Mouse (Mus musculus) brain, embryonic 14.5 days (tissue): ENCODE results near the gene Igf1r. TPM values are rescaled to one million over a fixed set of nuclear protein-coding genes. Genes with fewer than 3 reads are reported as not detected.
A peak's percentile ranks its signal among the peaks of the same experiment; 100 is the strongest.

Experiments
- DNase-seq: peaks from one replicate; pipeline ENCODE4 v3.0.0-alpha.2; 2011; ENCODE audit warnings: low read depth
- CTCF ChIP-seq: fragments of 200-500 bp; IDR thresholded peaks from 2 replicates; pipeline ENCODE4 v1.5.1; 2012; ENCODE audit warnings: inconsistent platforms, mild to moderate bottlenecking, moderate library complexity, borderline replicate concordance; ENCODE audit not compliant: insufficient read depth, insufficient read length; ENCODE audit errors: extremely low read depth
- POLR2A ChIP-seq: fragments of 200-500 bp; IDR thresholded peaks from 2 replicates; pipeline ENCODE4 v1.6.1; 2012; ENCODE audit warnings: mild to moderate bottlenecking, inconsistent platforms, borderline replicate concordance; ENCODE audit not compliant: poor library complexity, insufficient read depth, insufficient read length, severe bottlenecking; ENCODE audit errors: extremely low read depth
- polyA plus RNA-seq: library from polyadenylated mRNA; depleted of rRNA; stranded (reverse); fragments of >200 nt; gene quantifications from 2 replicates; pipeline ENCODE4 v1.2.3, GENCODE M21; 2012

Gene Igf1r
- polyA plus RNA-seq, 1 experiment, result 40.6 TPM

GRCm38 (mm10) chr7:68209039-68209438 lies 256.4 kb downstream of the Igf1r start:
- TF ChIP-seq CTCF (no peak), POLR2A (no peak)
- no peak for DNase-seq

- no peak for TF ChIP-seq CTCF
- TF ChIP-seq POLR2A, result no peak
- DNase-seq, result peak; percentile 42
These were observed 257.8 kb downstream of the Igf1r start for GRCm38 (mm10) chr7:68210417-68210816.

- TF ChIP-seq POLR2A (no peak), CTCF (no peak)
- DNase-seq, result no peak
These were observed 259.3 kb downstream of the Igf1r start for GRCm38 (mm10) chr7:68211883-68212282.

DNA sequence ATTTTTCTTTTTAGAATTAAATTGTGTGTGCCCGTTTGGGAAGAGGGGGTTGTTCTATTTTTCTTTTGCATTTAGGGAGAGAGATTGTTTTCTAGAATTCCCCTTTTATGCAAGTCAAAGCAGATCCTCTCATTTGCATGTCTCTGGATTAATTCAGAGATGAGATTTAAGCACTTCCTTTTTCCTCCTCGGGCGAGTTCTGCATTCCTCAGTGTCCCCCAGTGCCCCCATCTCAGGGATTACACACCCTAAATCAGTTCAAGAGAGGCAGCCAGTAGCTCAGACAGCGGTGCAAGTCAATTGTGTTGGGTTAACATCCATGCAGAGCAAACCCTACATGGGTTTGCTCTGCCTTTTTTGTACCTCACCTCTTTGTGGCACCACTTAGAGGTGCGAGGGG lies 261.2 kb downstream of the Igf1r start:
- no peak for DNase-seq
- TF ChIP-seq CTCF, result no peak

DNA sequence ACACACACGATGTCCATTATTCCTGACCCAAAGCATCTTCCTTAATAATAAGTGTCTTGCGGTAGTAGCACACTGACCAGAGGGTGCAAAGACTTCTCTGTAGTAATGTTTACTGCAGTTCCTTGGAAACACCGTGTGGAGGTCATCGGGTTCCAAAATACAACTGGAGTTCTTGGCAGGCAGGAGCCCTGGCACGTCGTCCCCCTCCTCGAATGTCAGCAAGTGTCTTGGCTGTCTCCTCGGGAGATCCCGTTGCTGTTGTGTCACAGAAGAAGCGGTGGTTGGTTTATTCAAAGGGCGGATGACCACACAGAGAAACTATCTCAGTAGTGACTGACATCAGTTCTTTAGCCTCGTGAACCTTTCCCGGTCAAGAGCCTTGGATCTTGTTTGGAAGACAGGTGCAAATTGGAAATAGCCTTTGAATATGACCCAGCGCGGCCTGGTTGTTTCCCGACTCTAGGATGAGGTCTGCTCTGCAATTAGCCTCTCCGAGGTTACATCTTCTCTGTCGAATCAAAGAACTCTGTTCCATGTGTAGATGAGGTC lies 263.0 kb downstream of the Igf1r start:
- DNase-seq, result no peak
- no peak for TF ChIP-seq POLR2A
- TF ChIP-seq CTCF, result no peak

GRCm38 (mm10) chr7:68218879-68219278 lies 266.3 kb downstream of the Igf1r start:
- DNase-seq, result no peak
- TF ChIP-seq POLR2A (no peak), CTCF (no peak)

DNA sequence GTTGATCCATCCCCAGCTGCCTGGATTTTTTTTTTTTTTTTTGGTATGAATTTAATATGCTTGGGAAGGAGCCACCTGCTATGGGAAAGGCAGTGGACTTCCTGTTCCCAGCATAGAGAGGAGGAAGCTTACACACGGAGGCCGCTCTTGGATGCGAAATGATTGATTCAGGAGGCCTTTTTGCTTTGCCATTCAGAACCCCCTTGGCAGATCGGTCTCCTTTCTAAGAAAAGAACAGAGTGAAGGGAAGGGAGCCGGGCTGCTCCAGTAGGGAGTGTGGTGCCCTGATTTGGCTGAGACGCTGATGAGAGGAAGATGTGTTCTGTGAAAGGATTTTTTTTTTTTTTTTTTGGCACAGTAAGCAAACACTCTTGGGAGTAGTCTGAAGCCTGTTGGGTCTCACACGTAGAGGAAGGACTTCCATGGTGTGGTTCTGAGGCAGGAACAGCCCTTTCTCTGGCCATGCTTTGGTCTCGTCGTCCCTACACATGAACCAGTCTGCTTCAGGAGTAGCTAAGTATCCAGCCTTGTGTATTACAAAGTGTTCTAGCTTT lies 269.1 kb downstream of the Igf1r start:
- DNase-seq, result peak; percentile 48
- TF ChIP-seq POLR2A, result no peak
- no peak for TF ChIP-seq CTCF

- peak; percentile 87 for DNase-seq
- TF ChIP-seq POLR2A (no peak), CTCF (no peak)
These were observed 270.8 kb downstream of the Igf1r start for GRCm38 (mm10) chr7:68223356-68223808.

DNA sequence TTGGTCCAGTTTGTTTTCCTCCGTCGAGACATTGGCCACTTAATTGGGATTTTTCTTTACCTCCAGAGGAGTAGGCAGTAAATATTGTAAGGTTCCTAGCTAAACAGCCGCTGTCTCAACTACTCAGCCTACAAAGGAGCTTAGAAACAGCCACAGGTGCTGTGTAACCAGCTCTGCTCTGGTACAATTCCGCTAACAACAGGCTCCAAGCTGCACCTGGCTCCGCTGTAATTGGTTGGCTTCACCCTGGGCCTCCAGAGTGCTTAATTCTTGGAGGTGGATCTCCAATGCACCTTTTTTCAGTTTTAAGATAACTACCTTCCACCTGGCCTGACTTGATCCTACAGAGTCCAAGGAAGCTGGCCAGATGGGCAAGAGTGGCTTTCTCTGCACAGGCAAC lies 271.4 kb downstream of the Igf1r start:
- DNase-seq, result no peak
- no peak for TF ChIP-seq CTCF
- no peak for TF ChIP-seq POLR2A

DNA sequence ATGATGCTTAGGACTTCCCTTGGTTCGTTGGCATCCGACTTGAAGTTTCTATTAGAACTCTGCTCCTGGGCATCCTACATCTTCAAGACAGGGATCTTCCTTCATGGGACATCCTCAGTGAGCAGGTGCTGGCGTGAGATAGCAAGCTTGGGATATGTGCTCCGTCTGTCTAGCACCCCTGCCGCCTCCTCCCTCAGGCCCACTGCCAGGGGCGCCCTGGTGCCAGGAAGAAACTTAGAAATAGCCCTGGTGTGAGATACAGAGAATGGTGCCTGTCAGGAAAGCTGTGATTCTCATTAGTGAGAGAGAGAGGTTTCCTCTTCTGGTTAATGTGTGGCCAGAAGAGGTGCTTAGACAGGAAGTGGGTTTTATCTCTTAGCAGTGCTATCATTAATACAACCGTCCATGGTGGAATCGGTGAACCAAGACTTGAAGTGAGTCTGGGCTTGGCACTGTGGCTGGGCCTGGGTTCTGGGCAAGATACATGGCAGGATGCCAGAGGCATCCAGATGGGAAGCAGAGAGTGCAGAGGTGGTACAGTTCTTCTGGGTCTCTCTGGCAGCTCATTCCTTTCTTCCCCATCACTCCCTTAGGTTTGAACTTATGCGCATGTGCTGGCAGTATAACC lies 272.9 kb downstream of the Igf1r start:
- TF ChIP-seq CTCF (no peak), POLR2A (no peak)
- DNase-seq, result peak; percentile 57

DNA sequence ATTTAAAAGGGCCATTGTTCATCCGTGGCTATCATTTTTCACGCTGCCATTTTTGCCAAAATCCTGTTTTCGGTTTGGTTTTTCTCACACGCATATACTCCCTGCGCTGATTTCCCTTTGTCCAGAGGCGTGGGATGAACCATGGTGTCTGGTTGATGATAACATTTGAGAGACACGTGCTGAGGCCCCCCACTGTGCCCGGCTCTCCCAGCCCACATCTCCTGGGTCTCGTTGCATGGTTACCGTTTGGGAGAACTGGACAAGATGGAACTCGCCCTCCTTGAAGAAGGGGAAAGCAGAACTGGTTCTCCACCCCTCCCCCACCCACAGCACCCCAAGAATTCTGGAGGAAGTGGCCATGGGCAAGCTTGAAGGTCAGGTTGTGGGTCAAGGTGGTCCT lies 274.4 kb downstream of the Igf1r start:
- no peak for DNase-seq
- TF ChIP-seq CTCF, result no peak
- TF ChIP-seq POLR2A, result no peak

- TF ChIP-seq POLR2A (no peak), CTCF (no peak)
- DNase-seq, result no peak
These were observed 275.0 kb downstream of the Igf1r start for GRCm38 (mm10) chr7:68227621-68228020.

DNA sequence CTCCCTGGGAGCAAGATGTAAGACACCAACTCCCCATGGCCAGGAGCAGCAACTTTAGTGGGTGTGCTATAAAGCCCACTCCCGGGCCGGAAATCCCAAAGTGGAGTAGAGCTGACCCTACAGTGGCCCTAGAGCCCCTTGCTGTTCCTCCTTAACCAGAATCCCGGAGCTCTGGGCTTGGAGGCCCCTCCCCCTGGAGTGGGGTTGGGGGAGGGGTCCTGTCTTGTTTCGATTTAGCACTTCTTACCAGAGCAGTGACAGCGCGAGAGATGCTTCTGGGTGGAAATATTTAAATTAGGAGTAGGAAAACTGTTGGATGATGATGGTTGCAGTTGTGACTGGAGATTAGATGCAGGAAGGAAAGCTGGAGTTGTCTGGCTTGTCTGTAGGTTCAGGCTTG lies 275.9 kb downstream of the Igf1r start:
- DNase-seq, result peak; percentile 61
- no peak for TF ChIP-seq CTCF
- no peak for TF ChIP-seq POLR2A
